Mouse (Mus musculus) liver, embryonic 15.5 days (tissue): ENCODE data around the gene Prcd. TPM values are rescaled to one million over a fixed set of nuclear protein-coding genes. Genes with fewer than 3 reads are reported as not detected.

ENCODE experiments used
- ATAC-seq: fragments of 200-750 bp; cut with Nextera tagmentation; 2 replicates; pipeline ENCODE4 v1.8.0; 2017; ENCODE audit warnings: moderate number of reproducible peaks, mild to moderate bottlenecking, moderate library complexity; ENCODE audit not compliant: insufficient read depth
- H3K27ac ChIP-seq: fragments of 300-500 bp; sonication (generic); replicated peaks from 2 replicates; pipeline ENCODE4 v1.5.1; 2015; ENCODE audit warnings: mild to moderate bottlenecking, inconsistent platforms
- H3K27me3 ChIP-seq: fragments of 300-500 bp; sonication (generic); 2 replicates; pipeline ENCODE4 v1.6.1; 2015; ENCODE audit warnings: mild to moderate bottlenecking, inconsistent platforms
- H3K36me3 ChIP-seq: fragments of 300-500 bp; sonication (generic); replicated peaks from 2 replicates; pipeline ENCODE4 v1.6.1; 2015; ENCODE audit warnings: moderate library complexity, mild to moderate bottlenecking, inconsistent platforms
- H3K4me1 ChIP-seq: fragments of 300-500 bp; sonication (generic); replicated peaks from 2 replicates; pipeline ENCODE4 v1.6.1; 2015; ENCODE audit warnings: inconsistent platforms
- H3K4me2 ChIP-seq: fragments of 300-500 bp; sonication (generic); 2 replicates; pipeline ENCODE4 v1.6.1; 2015; ENCODE audit warnings: moderate library complexity, mild to moderate bottlenecking, inconsistent platforms
- H3K4me3 ChIP-seq: fragments of 300-500 bp; sonication (generic); replicated peaks from 2 replicates; pipeline ENCODE4 v1.5.1; 2015; ENCODE audit warnings: mild to moderate bottlenecking, inconsistent platforms
- H3K9ac ChIP-seq: fragments of 300-500 bp; sonication (generic); 2 replicates; pipeline ENCODE4 v1.6.1; 2015; ENCODE audit warnings: moderate library complexity, mild to moderate bottlenecking, inconsistent platforms
- H3K9me3 ChIP-seq: fragments of 300-500 bp; sonication (generic); replicated peaks from 2 replicates; pipeline ENCODE4 v1.6.1; 2016; ENCODE audit warnings: inconsistent platforms
- WGBS: fragments of 180-500 bp; shearing (Covaris S2); methylation state at CpG from one replicate; pipeline ENCODE4 v1.1.7; 2015; ENCODE audit warnings: mixed read lengths; ENCODE audit not compliant: insufficient replicate concordance; 5-methylcytosine and 5-hydroxymethylcytosine counted together
- polyA plus RNA-seq: library from polyadenylated mRNA; unstranded; fragments of >200 nt; fragmentation: Nextera tagmentation; extraction: Ambion mirVana; gene quantifications from 2 replicates; pipeline ENCODE4 v1.2.1, GENCODE M21; 2015

Prcd gene
- polyA plus RNA-seq, 1 experiment from 2014 or later, result 0.29 TPM

- H3K9me3 ChIP-seq, result no peaks in the 10 kb centered on the region
- WGBS, result 24% methylated on average over 19 of the region's 19 CpGs
These were observed 9.6 kb upstream of the Prcd start for GRCm38 (mm10) chr11:116643579-116644224.

GRCm38 (mm10) chr11:116644225-116645112 lies 8.9 kb upstream of the Prcd start:
- no peak for ATAC-seq
- Histone ChIP-seq H3K27ac (no peak overlapping the region), H3K36me3 (no peaks in the 10 kb centered on the region), H3K4me3 (no peak overlapping the region), H3K9me3 (no peaks in the 10 kb centered on the region), H3K4me1 (peaks cover 29% of the 10 kb centered on the region), H3K27me3 (peaks cover 29% of the 10 kb centered on the region), H3K4me2 (no peak overlapping the region), H3K9ac (no peak overlapping the region)
- 60% methylated on average over 21 of the region's 21 CpGs for WGBS

More at GRCm38 (mm10) chr11:116643579-116644224, 9.6 kb upstream of the Prcd start:
- Histone ChIP-seq H3K36me3 (no peaks in the 10 kb centered on the region), H3K27ac (no peak overlapping the region), H3K9ac (no peak overlapping the region), H3K4me2 (no peak overlapping the region), H3K4me1 (peaks cover 29% of the 10 kb centered on the region), H3K4me3 (no peak overlapping the region), H3K27me3 (peaks cover 24% of the 10 kb centered on the region)
- no peak for ATAC-seq

GRCm38 (mm10) chr11:116645446-116646110 lies 7.8 kb upstream of the Prcd start:
- no peak for ATAC-seq
- Histone ChIP-seq H3K27me3 (peaks cover 40% of the 10 kb centered on the region), H3K9ac (no peak overlapping the region), H3K9me3 (no peaks in the 10 kb centered on the region), H3K4me3 (no peak overlapping the region), H3K4me2 (no peak overlapping the region), H3K27ac (no peak overlapping the region), H3K36me3 (no peaks in the 10 kb centered on the region), H3K4me1 (peaks cover 29% of the 10 kb centered on the region)
- 56% methylated on average over 8 of the region's 8 CpGs for WGBS

- H3K4me2 ChIP-seq, result no peak overlapping the region
- H3K27ac ChIP-seq, result no peak overlapping the region
- no peaks in the 10 kb centered on the region for H3K9me3 ChIP-seq
- no peak for ATAC-seq
- H3K36me3 ChIP-seq, result no peaks in the 10 kb centered on the region
- WGBS, result 66% methylated on average over 11 of the region's 11 CpGs
- H3K4me3 ChIP-seq, result no peak overlapping the region
- H3K4me1 ChIP-seq, result peaks cover 29% of the 10 kb centered on the region
- H3K9ac ChIP-seq, result no peak overlapping the region
- H3K27me3 ChIP-seq, result peaks cover 45% of the 10 kb centered on the region
These were observed 7.2 kb upstream of the Prcd start for GRCm38 (mm10) chr11:116646136-116646535.

- peak overlapping the region; percentile 15; the same call in 1 of the 2 replicates for H3K4me2 ChIP-seq
- no peak overlapping the region for H3K9ac ChIP-seq
- peaks cover 29% of the 10 kb centered on the region for H3K4me1 ChIP-seq
- no peaks in the 10 kb centered on the region for H3K9me3 ChIP-seq
- peaks cover 52% of the 10 kb centered on the region for H3K27me3 ChIP-seq
- no peak overlapping the region for H3K27ac ChIP-seq
- no peaks in the 10 kb centered on the region for H3K36me3 ChIP-seq
- H3K4me3 ChIP-seq, result no peak overlapping the region
- WGBS, result 79% methylated on average over 7 of the region's 7 CpGs
- no peak for ATAC-seq
These were observed 6.6 kb upstream of the Prcd start for GRCm38 (mm10) chr11:116646771-116647170.

- peak overlapping the region; percentile 15 for H3K4me2 ChIP-seq
These were observed 5.9 kb upstream of the Prcd start for GRCm38 (mm10) chr11:116647340-116647991.

GRCm38 (mm10) chr11:116648213-116648921 lies 5.0 kb upstream of the Prcd start:
- Histone ChIP-seq H3K4me2 (no peak overlapping the region), H3K9me3 (no peaks in the 10 kb centered on the region), H3K27ac (peak overlapping the region; percentile 57), H3K4me3 (no peak overlapping the region), H3K36me3 (no peaks in the 10 kb centered on the region), H3K9ac (no peak overlapping the region), H3K27me3 (peaks cover 59% of the 10 kb centered on the region), H3K4me1 (peaks cover 27% of the 10 kb centered on the region)
- no peak for ATAC-seq
- 59% methylated on average over 18 of the region's 18 CpGs for WGBS

More at GRCm38 (mm10) chr11:116647340-116647991, 5.9 kb upstream of the Prcd start:
- WGBS, result 36% methylated on average over 11 of the region's 11 CpGs
- H3K27me3 ChIP-seq, result peaks cover 59% of the 10 kb centered on the region
- H3K4me3 ChIP-seq, result no peak overlapping the region
- no peak overlapping the region for H3K9ac ChIP-seq
- H3K36me3 ChIP-seq, result no peaks in the 10 kb centered on the region
- no peaks in the 10 kb centered on the region for H3K9me3 ChIP-seq
- peak overlapping the region; percentile 57; the same call in 1 of the 2 replicates for H3K27ac ChIP-seq
- ATAC-seq, result peak; percentile 67
- H3K4me1 ChIP-seq, result peaks cover 29% of the 10 kb centered on the region

- Histone ChIP-seq H3K9ac (no peak overlapping the region), H3K4me3 (no peak overlapping the region), H3K4me1 (peaks cover 26% of the 10 kb centered on the region), H3K27me3 (peaks cover 59% of the 10 kb centered on the region), H3K9me3 (no peaks in the 10 kb centered on the region), H3K36me3 (no peaks in the 10 kb centered on the region), H3K27ac (0 out of 2 replicates have a peak overlapping the region, but pooled peaks have one; percentile 57), H3K4me2 (no peak overlapping the region)
- WGBS, result 73% methylated on average over 10 of the region's 10 CpGs
- no peak for ATAC-seq
These were observed 4.4 kb upstream of the Prcd start for GRCm38 (mm10) chr11:116648976-116649375.

- peaks cover 59% of the 10 kb centered on the region for H3K27me3 ChIP-seq
- no peaks in the 10 kb centered on the region for H3K9me3 ChIP-seq
- no peak overlapping the region for H3K4me3 ChIP-seq
- no peak overlapping the region for H3K4me2 ChIP-seq
- H3K27ac ChIP-seq, result no peak overlapping the region
- H3K36me3 ChIP-seq, result no peaks in the 10 kb centered on the region
- H3K9ac ChIP-seq, result no peak overlapping the region
- H3K4me1 ChIP-seq, result peaks cover 28% of the 10 kb centered on the region
- no peak for ATAC-seq
- 73% methylated on average over 13 of the region's 13 CpGs for WGBS
These were observed 3.5 kb upstream of the Prcd start for GRCm38 (mm10) chr11:116649711-116650337.

- Histone ChIP-seq H3K4me3 (no peak overlapping the region), H3K9ac (no peak overlapping the region), H3K9me3 (no peaks in the 10 kb centered on the region), H3K27me3 (peaks cover 65% of the 10 kb centered on the region), H3K36me3 (no peaks in the 10 kb centered on the region), H3K27ac (no peak overlapping the region), H3K4me1 (peaks cover 28% of the 10 kb centered on the region), H3K4me2 (no peak overlapping the region)
- 67% methylated on average over 8 of the region's 8 CpGs for WGBS
- no peak for ATAC-seq
These were observed 2.5 kb upstream of the Prcd start for GRCm38 (mm10) chr11:116650811-116651210.
